Mouse (Mus musculus): ENCODE data around the gene Cxcr4.

DNA sequence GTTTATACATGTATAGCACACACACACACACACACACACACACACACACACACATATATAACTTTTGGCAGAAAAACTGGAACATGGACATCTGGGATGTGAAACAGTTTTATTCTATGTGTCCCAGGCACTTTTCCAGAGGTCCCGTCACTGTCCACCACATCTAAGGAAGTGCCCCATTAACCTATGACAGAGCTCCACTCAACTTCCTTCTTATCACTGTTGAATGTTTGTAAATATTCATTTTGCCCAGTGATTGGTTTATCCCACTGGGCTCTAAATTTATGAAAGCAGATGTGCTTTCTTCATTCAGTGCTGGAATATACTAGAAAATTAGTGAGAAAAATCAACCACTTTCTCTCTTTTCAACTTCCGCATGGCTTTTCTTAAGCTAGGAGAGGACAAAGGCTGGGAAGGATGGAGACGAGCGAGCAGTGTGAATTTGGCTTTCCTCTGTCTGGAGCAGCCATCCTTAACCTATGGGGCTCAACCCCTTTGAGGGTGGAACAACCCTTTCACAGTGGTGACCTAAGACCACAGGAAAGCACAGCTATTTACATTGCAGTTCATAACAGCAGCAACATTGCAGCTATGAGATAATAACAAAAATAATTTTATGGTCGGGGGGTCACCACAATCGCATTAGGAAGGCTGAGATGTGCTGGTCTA, 41.8 kb upstream of the Cxcr4 start:
- TF ChIP-seq CTCF (IDR thresholded peaks at IDR 0.05; ENCODE audit: low read depth, low read length): no peak
- TF ChIP-seq TAL1 (conservative IDR thresholded peaks at IDR 0.05; ENCODE audit: low read depth, low read length): no peak
- TF ChIP-seq GATA1 (IDR thresholded peaks at IDR 0.05; ENCODE audit: borderline replicate concordance, low read length): no peak
- no peak for TF ChIP-seq POLR2AphosphoS5 (IDR thresholded peaks at IDR 0.05; ENCODE audit: insufficient replicate concordance, low read depth, low read length)
